Mouse (Mus musculus): ENCODE data around the gene Acsl3.

DNA sequence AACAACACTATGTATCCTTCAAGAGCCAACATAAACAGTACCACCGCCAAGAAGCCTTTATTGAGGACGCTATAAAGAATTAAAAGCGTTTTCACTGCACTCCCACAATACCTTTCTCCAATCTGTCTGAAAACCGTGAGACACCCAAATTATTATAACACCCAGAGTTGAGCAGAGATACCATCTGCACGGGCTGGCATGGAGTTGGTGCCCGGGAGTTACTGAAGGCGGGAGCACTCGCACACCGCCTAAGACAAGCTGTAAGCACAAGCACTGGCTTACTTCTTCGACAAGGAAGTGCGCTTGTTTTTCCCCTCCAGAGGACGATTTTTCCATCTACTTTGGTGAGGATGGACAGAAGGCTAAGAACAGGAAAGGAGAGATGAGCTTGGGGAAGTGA, 84.6 kb downstream of the Acsl3 start:
- TF ChIP-seq POLR2A (IDR thresholded peaks at IDR 0.05; ENCODE audit: borderline replicate concordance, control insufficient read depth, low read depth, low read length), result no peak
- TF ChIP-seq CTCF (IDR thresholded peaks at IDR 0.05; ENCODE audit: control insufficient read depth, insufficient read depth, low read length), result no peak
